Mouse (Mus musculus) granulocyte monocyte progenitor cell, adult 5-6 weeks (primary cell): Measurements from ENCODE around the gene Ptgfrn. TPM values are rescaled to one million over a fixed set of nuclear protein-coding genes. Genes with fewer than 3 reads are reported as not detected.

ENCODE experiments used
- ATAC-seq: replicated peaks from 2 replicates; pipeline ENCODE4 v1.8.0; 2016; ENCODE audit warnings: mild to moderate bottlenecking, moderate TSS enrichment, inconsistent platforms; ENCODE audit not compliant: poor library complexity, severe bottlenecking
- total RNA-seq, 2 experiments: library from RNA; stranded (forward) in 1 of 2; stranded (reverse) in 1 of 2; fragments of 200-712, 200-1000 nt in 1 of 2; fragments of >200 nt in 1 of 2; fragmentation: Nextera tagmentation in 1 of 2; gene quantifications; 2 replicates each; pipeline ENCODE4 v1.2.3; 2014 to 2017

Gene Ptgfrn
- total RNA-seq, 2 experiments from 2014 or later, result not detected

DNA sequence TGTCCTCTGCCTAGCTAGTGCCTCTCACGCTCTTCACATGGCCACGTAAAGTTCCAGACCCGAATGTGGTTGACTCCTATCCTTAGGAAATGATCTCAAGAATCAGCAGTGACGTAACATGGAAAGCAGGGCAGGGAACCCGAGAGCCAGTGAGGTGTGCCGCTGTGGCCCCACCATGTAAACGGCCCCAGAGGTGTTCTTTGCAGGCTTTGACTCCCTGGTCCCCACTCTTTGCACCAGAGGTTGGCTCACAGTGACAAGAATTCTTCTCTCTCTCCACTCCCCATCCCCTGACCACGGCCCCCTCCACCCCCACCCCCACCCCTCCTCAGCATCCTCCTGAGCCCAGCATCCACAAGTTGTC, 7.3 kb upstream of the Ptgfrn start:
- ATAC-seq, result peak; percentile 25

DNA sequence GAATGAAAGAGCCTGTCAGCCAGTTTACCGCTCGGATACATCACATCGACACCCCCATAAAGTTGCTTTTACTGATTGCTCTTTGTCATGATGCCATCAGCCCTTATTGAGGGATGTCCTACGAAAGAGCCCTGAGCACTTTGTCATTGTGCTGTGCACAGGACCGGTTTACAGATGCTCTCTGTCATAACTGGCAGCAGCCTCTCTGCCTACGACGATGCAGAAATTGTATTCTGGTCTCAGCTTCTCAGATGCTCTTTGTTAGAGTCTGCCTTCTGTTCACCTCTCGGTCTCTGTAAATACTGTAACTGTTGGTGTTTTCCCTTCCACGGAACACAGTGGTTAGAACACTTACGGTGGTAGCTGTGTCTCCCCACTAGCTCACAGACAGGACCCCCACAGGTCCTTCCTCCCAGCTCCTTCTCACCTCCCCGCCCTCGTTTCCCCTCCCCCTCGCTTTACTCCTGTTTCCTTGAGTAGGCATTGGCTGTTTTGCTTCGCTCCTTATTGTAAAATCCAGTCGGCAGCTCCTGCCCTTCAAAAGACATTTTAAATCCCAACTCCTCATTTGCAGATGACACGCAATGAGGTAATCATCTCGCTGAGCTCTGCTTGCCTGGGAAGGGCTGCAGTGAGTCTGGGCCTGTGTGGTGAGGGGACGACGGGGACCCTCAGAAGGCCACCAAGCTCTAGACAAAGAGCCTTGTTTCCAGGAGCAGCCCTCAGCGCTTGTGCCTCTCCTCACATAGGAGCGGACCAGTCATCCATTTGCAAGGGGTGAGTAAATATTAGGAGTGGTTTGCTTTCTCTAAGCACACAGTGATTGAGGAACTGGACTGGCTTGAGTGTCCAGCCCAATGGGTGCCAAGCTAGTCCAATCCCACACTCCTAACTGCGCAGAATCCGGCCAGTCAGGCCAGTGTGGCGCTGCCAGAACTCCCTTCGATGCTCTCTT, 6.6 kb upstream of the Ptgfrn start:
- ATAC-seq, result no peak

DNA sequence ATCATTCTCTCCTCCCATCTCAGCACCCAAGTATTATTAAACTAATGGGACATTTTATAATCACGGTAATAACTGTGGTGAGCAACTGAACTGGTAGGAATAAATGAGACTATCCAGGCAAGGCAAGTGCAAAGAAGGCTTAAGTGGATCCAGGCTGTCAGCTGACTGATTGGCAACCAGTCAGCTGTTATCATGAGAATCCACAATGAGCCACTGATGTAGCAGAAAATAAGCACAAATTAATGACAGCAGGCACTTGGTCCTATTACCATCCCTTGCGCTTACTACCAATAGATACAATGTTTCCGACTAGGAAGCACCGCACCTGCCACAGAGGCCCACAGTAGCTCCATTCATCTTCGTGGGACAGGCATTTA, 2.4 kb upstream of the Ptgfrn start:
- ATAC-seq, result no peak

DNA sequence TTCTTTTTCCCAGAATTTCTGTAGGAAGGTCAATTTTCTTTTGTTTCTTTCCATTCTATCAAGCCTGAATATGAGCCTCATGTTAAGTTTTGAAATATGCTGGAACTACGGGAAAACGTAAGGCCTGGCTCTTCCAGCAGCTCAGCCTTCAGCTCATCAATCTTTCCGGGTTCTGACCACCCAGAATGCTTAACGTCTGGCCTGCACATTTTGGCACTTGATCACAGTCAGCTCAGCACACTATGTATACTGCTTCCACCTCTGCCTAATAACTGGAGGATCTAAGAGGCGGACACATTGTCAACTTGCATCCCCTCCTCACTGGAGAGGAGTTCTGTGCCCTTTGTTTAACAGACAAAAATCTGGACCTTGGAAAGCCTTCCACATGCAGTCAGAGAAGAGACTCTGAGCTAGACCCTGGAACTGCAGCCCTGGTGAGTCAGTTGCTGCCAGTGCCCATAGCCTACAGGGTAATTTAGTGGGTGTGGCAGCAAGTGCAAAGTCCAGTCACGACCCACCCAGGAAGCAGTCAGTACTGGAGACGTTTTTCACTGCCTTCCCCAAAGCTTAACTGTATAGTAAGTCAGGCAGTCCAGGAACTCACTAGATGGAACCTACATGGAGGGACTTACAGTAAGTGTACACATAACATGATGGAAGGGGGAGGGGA, 1.9 kb upstream of the Ptgfrn start:
- no peak for ATAC-seq

DNA sequence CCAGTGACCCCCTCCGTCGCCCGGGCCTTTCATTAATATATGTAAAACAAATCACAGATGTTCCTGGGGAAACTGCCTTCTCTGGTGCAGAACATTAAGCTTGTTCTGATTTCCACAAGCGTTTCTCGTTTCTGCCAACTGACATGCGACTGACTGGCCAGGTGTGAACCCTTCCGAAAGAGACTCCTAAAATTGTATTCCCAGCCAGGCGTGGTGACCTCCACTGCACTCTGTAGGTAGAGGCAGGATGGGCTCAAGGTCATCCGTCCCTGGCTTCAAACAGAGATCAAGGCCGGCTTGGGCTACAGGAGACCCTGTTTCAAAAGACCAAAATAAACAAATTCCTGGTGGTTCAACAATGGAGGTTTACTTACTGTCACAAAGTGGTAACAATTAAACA, 1.2 kb upstream of the Ptgfrn start:
- no peak for ATAC-seq

DNA sequence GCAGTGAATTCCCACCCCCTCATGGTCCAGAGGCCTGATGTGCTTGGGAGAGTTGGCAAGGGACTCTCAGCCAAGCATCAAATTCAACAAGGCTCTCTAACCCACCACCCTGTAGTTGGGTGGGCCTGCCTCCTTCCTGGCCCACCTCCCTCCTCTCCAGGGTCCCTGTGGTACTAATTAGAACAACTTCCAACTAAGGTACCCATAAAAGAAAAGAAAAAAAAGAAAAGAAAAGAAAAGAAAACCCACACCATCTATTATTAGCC, 693 bp upstream of the Ptgfrn start:
- ATAC-seq, result no peak

DNA sequence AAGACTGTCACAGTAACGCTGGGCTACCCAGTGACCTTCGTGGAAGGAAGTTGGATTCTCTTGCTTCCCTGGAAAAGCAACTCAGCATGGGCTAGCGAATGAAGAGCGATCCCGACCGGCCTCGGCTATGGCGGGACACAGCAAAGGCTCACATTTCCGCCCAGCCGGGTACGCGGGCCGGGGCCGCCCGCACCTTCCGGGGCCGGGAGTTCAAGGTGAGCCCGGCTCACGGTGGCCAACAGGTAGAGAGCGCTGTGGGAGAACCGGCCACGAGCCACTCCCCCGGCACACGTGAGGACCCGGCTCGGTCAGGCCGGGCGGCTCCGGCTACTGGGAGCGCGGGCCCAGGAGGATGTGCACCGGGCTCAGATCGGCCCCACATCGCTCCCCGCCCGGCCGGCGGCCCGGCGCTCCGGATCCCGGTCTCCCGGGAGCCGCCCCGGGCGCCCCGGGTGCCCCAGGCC, 488 bp downstream of the Ptgfrn start:
- ATAC-seq, result peak; percentile 18

DNA sequence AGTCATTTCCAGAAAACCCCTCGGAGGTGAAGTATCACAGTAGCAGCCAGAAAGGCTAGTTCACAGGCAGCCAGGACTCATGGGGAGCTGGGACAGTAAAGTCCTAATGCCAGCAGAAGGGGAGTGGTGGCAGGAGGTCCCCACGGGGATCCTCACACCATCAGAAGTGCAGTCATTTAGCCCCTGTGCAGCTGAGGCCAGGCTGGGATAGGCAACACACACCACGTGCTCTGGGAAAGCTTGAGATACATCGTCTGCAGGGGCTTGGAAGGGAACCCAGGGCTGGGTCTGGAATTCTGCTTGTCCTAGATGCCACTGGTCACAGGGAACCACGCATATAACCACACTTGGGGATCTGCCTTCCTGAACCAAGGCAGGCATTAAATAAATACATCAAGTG, 1.2 kb downstream of the Ptgfrn start:
- ATAC-seq, result no peak

DNA sequence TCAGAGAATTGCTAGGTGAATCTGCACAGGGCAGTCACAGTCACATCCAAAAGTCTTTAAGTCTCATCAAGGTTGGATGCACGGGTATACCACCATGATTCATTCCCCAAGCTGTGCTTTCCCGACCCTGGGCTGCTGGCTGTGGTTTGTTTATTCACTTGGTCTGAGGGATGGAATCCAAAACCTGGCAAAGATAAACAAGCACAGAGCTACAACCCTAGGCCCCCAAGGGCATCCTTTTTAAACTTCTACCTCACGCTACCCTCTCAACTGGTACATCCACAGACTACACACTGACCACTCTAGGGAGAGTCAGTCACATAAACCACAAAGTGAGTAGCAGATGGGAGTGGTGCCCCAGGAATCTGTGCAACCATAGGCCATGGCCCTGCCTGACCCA, 1.8 kb downstream of the Ptgfrn start:
- no peak for ATAC-seq

DNA sequence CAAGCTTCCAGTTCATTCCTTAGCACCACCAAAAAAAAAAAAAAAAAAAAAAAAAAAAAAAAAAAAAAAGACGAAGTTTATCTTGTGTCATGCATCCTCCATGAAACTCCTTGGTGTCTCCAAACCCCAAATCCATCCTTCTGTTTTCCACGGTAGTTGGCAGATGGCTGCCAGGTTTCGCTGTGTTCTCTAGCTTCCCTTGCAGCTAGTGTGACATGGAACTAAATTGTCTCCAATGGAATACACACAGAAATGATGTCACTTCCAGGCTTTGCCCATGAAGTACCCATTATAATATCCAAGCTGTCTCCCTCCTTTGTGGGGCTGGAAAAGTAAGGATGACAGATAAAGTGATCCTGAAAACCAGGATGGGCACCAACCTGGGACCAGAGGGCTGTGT, 3.8 kb downstream of the Ptgfrn start:
- ATAC-seq, result no peak

DNA sequence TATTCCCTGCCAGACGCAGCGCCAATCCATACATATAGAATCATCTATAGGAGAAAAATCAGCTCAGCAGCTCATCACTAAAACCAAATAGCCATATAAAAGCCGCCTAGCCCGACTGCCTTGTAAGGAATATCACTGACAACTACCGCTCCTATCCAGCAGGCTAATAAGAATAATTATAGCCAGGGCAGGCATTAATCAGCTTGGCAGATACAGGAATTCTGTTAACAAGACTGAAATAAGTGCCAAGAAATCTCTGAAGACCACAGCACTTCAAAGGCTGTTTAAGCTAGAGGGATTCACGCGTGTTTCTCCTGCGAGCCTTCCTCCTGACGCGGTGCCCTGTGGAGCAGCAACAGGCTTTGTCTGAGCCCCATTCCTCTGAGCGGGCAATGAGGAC, 4.6 kb downstream of the Ptgfrn start:
- ATAC-seq, result no peak

DNA sequence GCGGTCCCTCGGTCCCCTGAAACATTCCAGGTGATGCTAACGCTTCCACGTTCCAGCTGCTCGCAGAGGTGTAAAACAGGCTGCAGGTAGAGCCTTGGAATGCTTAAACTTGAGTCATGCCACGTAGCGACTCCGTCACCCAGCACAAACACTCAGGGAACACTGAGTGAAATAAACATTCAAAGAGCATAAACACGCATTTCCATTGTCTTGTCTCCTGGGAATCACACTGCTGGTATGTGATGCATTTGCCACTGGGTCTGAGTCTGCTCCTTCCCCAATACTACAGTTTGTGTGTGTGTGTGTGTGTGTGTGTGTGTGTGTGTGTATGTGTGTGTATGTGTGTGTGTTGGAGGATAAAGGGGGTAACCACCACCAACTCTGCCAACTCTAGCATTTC, 5.2 kb downstream of the Ptgfrn start:
- no peak for ATAC-seq

DNA sequence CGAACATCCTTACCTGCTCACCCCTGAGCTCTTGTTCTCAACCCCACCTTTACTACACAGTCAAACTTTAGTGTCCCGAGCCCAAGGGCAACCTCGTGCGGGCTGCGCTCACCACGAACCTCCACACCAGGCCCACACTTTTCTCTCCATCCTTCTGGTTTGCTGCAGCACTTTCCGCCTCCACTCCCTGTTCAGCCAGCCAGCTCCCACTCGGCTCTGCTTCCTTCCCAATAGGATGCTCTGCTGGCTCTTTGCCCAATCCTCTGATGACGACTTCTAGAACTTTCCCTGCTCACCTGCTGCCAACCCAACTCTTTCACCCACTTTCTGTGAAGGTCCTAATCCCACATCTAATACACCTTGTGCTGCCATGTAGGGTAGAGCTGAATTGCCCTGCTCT, 6.3 kb downstream of the Ptgfrn start:
- ATAC-seq, result no peak

DNA sequence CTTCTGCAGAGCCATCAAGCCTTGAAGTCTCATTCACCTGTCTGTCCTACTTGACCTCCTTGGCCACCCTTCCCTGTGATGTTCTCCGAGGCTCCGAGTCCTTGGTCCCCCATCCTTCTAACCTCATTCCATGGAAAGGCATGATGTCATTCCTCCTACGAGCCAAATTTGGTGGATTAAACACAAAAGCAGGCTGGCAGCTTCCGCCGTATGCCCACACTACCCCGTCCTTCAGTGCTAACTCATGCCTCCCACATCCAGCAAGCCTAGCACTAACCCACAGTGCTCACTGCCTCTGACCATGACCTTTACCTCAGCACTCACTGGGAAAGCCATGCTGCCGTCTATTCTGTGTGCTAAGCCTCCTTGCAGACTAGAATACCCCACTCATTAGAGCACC, 8.0 kb downstream of the Ptgfrn start:
- no peak for ATAC-seq

DNA sequence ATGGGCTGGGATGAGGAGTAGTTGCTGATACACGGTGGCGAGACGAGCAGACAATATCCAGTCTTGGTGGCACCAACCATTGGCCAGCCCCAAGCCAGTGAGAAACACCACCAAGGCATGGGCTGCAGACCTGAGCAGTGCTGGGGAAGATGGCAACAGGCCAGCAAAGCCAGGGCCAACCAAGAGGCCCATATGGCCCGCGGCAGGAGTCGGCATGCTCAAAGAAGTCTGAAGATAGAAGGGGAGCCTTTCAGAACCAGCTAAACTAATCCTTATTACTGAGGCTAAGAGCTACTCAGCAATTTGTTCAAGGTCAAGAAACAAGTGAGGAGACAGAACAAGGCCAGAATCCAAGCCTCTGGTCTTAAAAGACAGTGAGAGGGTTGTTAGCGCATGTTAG, 8.9 kb downstream of the Ptgfrn start:
- ATAC-seq, result no peak

DNA sequence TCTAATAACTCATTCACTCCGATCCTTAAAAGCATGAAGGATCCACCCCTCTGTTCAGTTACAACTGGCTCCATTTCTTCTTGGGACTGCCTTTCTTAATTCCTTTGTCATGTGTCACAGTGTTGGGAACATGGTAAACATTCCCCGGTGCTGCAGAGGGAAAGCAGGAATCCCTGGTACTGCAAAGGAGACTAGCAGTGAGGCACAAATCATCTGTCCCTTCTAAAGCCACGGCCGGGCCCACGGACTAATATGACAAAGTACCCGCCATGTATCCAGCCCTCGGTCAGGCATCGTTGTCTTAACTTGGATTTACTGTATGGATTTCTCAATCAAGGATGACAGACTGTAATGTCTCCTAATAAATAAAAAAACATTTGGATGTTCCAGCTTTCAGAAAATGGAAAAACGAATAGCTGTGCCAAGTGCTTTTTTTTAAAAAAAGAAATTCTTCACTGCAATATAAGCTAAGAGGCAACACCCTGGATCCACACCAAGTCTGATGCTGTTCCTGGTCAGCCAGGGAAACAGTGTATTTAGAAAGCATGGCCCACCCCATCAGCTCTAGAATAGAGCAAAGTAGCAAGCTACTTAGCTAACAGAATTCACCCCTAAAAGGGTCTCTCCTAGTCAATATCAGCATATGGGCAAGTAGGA, 10.2 kb downstream of the Ptgfrn start:
- ATAC-seq, result no peak

DNA sequence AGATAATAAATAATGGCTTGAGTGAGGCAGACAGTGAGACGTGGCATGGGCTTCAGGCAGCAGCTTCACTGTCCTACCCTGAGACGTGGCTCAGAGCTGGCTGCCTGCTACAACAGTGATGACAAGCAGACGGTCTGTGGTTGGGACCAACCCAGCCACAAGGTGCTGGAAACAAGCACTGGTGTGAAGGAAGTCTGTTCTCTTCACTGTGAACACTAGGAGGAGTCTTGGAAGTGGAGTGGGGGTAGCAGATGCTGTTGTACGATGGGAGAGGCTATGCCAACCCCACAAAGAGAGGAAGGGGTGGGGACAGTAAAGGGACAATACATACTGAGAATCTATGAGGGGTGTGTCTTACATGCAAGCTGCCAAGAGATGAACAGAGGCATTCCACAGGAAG, 12.0 kb downstream of the Ptgfrn start:
- ATAC-seq, result peak; percentile 40; the same call in 1 of the 2 replicates

DNA sequence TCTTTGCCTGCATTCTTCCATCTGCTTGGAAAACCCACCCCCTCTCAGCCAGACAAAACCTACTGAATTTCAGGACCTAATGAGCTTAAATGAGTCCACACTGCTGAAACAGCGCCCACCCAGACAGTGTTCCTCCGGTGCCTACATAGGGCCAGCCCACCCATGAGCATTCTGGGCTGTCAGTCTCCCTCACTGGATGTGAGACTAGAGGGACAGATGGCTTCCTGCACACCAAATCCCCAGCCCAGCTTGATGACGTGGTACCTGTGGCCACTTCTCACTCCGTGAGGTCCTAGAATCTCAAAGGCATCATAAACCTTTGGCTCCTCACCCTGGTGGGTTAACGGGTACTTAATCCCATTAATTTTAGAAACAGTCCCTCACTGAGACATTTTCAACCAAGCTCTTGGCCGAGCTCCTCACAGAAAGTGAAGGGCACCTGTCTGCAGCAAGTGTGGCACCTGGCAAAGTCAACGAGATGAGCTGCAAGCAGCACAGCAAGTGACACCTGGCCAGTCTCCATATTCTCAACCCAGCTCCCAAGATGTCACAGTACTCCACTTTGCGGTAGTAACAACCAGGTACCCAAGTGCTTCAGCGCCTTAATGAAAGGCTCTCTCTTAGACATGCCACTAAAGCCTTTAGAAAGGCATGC, 12.8 kb downstream of the Ptgfrn start:
- no peak for ATAC-seq

DNA sequence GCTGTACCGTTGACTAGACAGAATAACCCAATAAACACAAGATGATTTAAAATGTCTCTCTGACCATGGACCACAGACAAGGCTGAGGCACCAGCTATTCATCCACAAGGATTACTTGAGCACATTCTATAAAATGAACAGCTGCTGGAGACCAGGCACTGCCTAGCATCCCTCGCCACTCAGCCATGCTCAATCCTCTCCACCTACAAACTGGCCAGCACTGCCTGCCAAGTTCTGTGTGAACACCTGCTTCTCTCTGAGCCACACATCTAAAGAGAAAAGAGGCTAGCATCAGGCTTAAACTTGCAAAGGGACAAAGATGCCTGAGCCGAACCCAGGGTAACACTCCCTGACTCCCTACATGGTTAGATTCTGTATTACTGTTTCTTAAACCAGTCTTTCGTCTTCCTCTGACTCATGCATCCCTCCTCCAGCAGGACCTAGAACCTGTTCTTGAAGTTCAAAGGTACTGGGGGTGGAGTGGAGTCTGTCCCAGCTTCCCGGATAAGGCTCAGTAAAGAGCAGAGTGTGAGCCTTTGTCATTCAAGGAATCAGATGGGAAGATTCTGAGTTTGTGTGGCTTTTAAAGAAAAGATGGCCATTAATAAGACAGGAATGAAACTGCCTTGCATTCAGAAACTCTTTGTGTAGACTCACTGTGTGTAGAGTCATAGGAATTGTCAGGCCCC, 14.2 kb downstream of the Ptgfrn start:
- ATAC-seq, result no peak

DNA sequence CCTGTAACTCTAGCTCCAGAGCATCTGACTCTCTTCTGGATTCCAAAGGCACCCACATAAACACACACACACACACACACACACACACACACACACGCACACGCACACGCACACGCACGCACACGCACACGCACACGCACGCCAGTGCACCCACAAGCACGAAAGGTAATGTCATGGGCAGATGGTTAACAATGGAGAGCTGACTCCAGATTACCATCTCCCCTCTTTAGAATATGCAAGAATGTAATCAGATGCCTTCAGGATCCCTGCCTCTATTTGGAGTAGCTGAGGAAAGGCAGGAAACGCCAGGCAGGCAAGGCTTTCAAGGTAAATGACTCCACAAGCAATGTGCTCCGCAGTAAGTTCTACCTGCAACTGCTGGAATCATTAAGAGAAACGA, 17.9 kb downstream of the Ptgfrn start:
- ATAC-seq, result no peak
